Comparison of ENCODE assay signal across 23 mouse cellular contexts in genomic region chr14:97975447-97975846, GRCm38 (mm10).
DNase-seq lines count a peak whose midpoint lies in the region; ATAC-seq lines count a peak whose summit lies in the region.
"Had no signal": no experiment of that assay in that cellular context is flagged by ENCODE, and none has a peak within 500 bp of the region (broad histone marks: within the 10 kb centered on the region; RNA-seq: fewer than 3 reads in every experiment).

No protein-coding gene starts in this region.

- H3K27me3 ChIP-seq in midbrain, embryonic 14.5 days (ENCODE audit: control insufficient read depth, insufficient read depth, low read length): no peaks in the 10 kb centered on the region
- no peaks in the 10 kb centered on the region for H3K27me3 ChIP-seq in midbrain, embryonic 10.5 days (ENCODE audit: low read depth, poor library complexity, severe bottlenecking)
- no peaks in the 10 kb centered on the region for H3K27me3 ChIP-seq in embryonic facial prominence, embryonic 14.5 days (replicated peaks; ENCODE audit: control insufficient read depth, insufficient read depth, low read length)
- H3K27me3 ChIP-seq: Patski had no signal

- no peak overlapping the region for H3K4me3 ChIP-seq in midbrain, embryonic 14.5 days (replicated peaks; ENCODE audit: low read depth, low read length)
- no peak overlapping the region for H3K4me3 ChIP-seq in midbrain, embryonic 10.5 days
- H3K4me3 ChIP-seq in embryonic facial prominence, embryonic 14.5 days (ENCODE audit: low read depth, low read length): no peak overlapping the region
- H3K4me3 ChIP-seq: erythroblast, embryonic 14.5 days had no signal

- 48% methylated on average over 7 of the region's 7 CpGs for WGBS in midbrain, embryonic 14.5 days
- 89% methylated on average over 7 of the region's 7 CpGs for WGBS in midbrain, embryonic 10.5 days
- WGBS in embryonic facial prominence, embryonic 14.5 days: 49% methylated on average over 7 of the region's 7 CpGs

- no peak overlapping the region for H3K4me2 ChIP-seq in midbrain, embryonic 14.5 days (ENCODE audit: low read length)
- no peak overlapping the region for H3K4me2 ChIP-seq in embryonic facial prominence, embryonic 14.5 days (ENCODE audit: low read depth, low read length)
- H3K4me2 ChIP-seq: heart, embryonic 11.5 days; liver, embryonic 11.5 days had no signal

- peaks cover 9% of the 10 kb centered on the region; the same call in 1 of the 2 replicates for H3K4me1 ChIP-seq in midbrain, embryonic 14.5 days (ENCODE audit: control insufficient read depth, insufficient read depth, low read length)
- peaks cover 38% of the 10 kb centered on the region for H3K4me1 ChIP-seq in midbrain, embryonic 10.5 days
- H3K4me1 ChIP-seq in embryonic facial prominence, embryonic 14.5 days (ENCODE audit: control insufficient read depth, insufficient read depth, low read length): no peaks in the 10 kb centered on the region

- no peak overlapping the region for H3K9ac ChIP-seq in midbrain, embryonic 14.5 days (replicated peaks; ENCODE audit: low read length)
- H3K9ac ChIP-seq in embryonic facial prominence, embryonic 14.5 days (ENCODE audit: low read depth, low read length): no peak overlapping the region

- no peak overlapping the region; the same call in 1 of the 2 replicates for H3K27ac ChIP-seq in midbrain, embryonic 14.5 days (replicated peaks; ENCODE audit: low read depth, low read length)
- no peak overlapping the region for H3K27ac ChIP-seq in midbrain, embryonic 10.5 days (replicated peaks)
- no peak overlapping the region for H3K27ac ChIP-seq in embryonic facial prominence, embryonic 14.5 days (replicated peaks; ENCODE audit: low read depth, low read length)
- H3K27ac ChIP-seq: kidney, postnatal 0 days; stomach, postnatal 0 days had no signal

- no peaks in the 10 kb centered on the region for H3K9me3 ChIP-seq in midbrain, embryonic 14.5 days (ENCODE audit: control insufficient read depth, low read length)
- no peaks in the 10 kb centered on the region for H3K9me3 ChIP-seq in midbrain, embryonic 10.5 days (replicated peaks)
- no peaks in the 10 kb centered on the region for H3K9me3 ChIP-seq in embryonic facial prominence, embryonic 14.5 days (ENCODE audit: control insufficient read depth, low read length)

- ATAC-seq in midbrain, embryonic 14.5 days (ENCODE audit: low FRiP score, low TSS enrichment): no peak
- no peak for ATAC-seq in embryonic facial prominence, embryonic 14.5 days (ENCODE audit: low read depth)
- ATAC-seq: CD4-positive, CD25-positive, alpha-beta regulatory T cell, adult 4 months; Patski had no signal

- H3K36me3 ChIP-seq in midbrain, embryonic 14.5 days (ENCODE audit: control insufficient read depth, insufficient read depth, low read length): no peaks in the 10 kb centered on the region
- no peaks in the 10 kb centered on the region for H3K36me3 ChIP-seq in midbrain, embryonic 10.5 days
- no peaks in the 10 kb centered on the region for H3K36me3 ChIP-seq in embryonic facial prominence, embryonic 14.5 days (ENCODE audit: control insufficient read depth, insufficient read depth, low read length)

- peak; percentile 37 for DNase-seq in embryo, embryonic 11 days
- no peak for DNase-seq in embryo, embryonic 9.5 days (ENCODE audit: extremely low spot score)
- DNase-seq in midbrain, embryonic 14.5 days: peak; percentile 18
- DNase-seq in midbrain, embryonic 10.5 days (ENCODE audit: low spot score): no peak
- DNase-seq in embryonic facial prominence, embryonic 14.5 days (ENCODE audit: low spot score): peak; percentile 15
- DNase-seq in mesoderm, embryonic 11.5 days (ENCODE audit: low read depth, low spot score): peak; percentile 47
- DNase-seq in liver: no peak
- DNase-seq: adrenal gland, postnatal 10 days; cerebellum, postnatal 10 days; heart, postnatal 10 days; kidney, adult 18-20 months; layer of hippocampus, postnatal 36 days; lung, adult 2 months; lung, postnatal 36 days; right cerebral cortex, adult 18-20 months; thymus, postnatal 25 days had no signal

Comparison
In these comparisons a context has a peak if more than half of its experiments do, and no peak if none do; other contexts are left out.
1. DNase-seq: peak in embryo, embryonic 11 days (single experiment), midbrain, embryonic 14.5 days (single experiment), embryonic facial prominence, embryonic 14.5 days (single experiment) and mesoderm, embryonic 11.5 days (single experiment); none in embryo, embryonic 9.5 days (single experiment), midbrain, embryonic 10.5 days (single experiment) and liver (single experiment).